Mouse (Mus musculus) limb, embryonic 10.5 days (tissue): ENCODE results near the gene Fgfr2. TPM values are rescaled to one million over a fixed set of nuclear protein-coding genes. Genes with fewer than 3 reads are reported as not detected.

Experiments
- DNase-seq: peaks from one replicate; pipeline ENCODE4 v3.0.0-alpha.2; 2017; ENCODE audit warnings: low spot score
- H3K27ac ChIP-seq: fragments of 300-500 bp; sonication (generic); 2 replicates; pipeline ENCODE4 v1.5.1; 2016; ENCODE audit warnings: mild to moderate bottlenecking
- H3K27me3 ChIP-seq: fragments of 300-500 bp; sonication (generic); 2 replicates; pipeline ENCODE4 v1.6.1; 2016; ENCODE audit warnings: low read depth, mild to moderate bottlenecking; ENCODE audit not compliant: poor library complexity, severe bottlenecking
- H3K36me3 ChIP-seq: fragments of 300-500 bp; sonication (generic); 2 replicates; pipeline ENCODE4 v1.6.1; 2016; ENCODE audit warnings: mild to moderate bottlenecking, moderate library complexity
- H3K4me1 ChIP-seq: fragments of 300-500 bp; sonication (generic); 2 replicates; pipeline ENCODE4 v1.6.1; 2016
- H3K4me3 ChIP-seq: fragments of 300-500 bp; sonication (generic); 2 replicates; pipeline ENCODE4 v1.5.1; 2016; ENCODE audit warnings: mild to moderate bottlenecking, moderate library complexity
- H3K9me3 ChIP-seq: fragments of 300-500 bp; sonication (generic); replicated peaks from 2 replicates; pipeline ENCODE4 v1.6.1; 2016; ENCODE audit warnings: mild to moderate bottlenecking
- WGBS: fragments of 180-500 bp; shearing (Covaris S2); methylation state at CpG from one replicate; pipeline ENCODE4 v1.1.7; 2016; 5-methylcytosine and 5-hydroxymethylcytosine counted together
- polyA plus RNA-seq: library from polyadenylated mRNA; unstranded; fragments of >200 nt; fragmentation: Nextera tagmentation; extraction: Ambion mirVana; gene quantifications from 2 replicates; pipeline ENCODE4 v1.2.1, GENCODE M21; 2016

Gene Fgfr2
- polyA plus RNA-seq, 1 experiment from 2014 or later = 64.4 TPM

DNA sequence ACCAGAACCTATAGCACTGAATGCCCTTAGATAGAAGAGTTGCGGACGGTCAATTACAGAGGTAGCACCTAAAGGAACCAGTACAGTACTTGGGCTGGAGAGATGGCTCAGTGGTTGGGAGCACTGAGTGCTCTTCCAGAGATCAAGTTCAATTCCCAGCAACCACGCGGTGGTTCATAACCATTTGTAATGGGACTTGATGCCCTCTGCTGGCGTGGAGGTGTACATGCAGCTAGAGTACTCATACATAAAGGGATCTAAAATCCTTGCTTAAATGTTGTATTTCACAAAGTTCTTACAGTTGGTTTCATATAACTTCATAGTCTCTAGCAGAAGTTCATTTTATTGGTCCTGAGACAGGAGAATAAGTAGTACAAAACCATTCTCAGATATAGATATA lies 10.4 kb upstream of the Fgfr2 start:
- DNase-seq = no peak
- Histone ChIP-seq H3K27ac (no peak overlapping the region), H3K9me3 (no peaks in the 10 kb centered on the region), H3K27me3 (no peaks in the 10 kb centered on the region), H3K4me1 (no peaks in the 10 kb centered on the region), H3K4me3 (no peak overlapping the region), H3K36me3 (no peaks in the 10 kb centered on the region)
- 74% methylated on average over 5 of the region's 5 CpGs for WGBS

- no peak for DNase-seq
- no peak overlapping the region for H3K4me3 ChIP-seq
- no peaks in the 10 kb centered on the region for H3K36me3 ChIP-seq
- 95% methylated on average over 5 of the region's 5 CpGs for WGBS
- no peak overlapping the region for H3K27ac ChIP-seq
- no peaks in the 10 kb centered on the region for H3K27me3 ChIP-seq
- no peaks in the 10 kb centered on the region for H3K4me1 ChIP-seq
- H3K9me3 ChIP-seq = no peaks in the 10 kb centered on the region
Observed at GRCm38 (mm10) chr7:133132702-133133101, 9.6 kb upstream of the Fgfr2 start.

DNA sequence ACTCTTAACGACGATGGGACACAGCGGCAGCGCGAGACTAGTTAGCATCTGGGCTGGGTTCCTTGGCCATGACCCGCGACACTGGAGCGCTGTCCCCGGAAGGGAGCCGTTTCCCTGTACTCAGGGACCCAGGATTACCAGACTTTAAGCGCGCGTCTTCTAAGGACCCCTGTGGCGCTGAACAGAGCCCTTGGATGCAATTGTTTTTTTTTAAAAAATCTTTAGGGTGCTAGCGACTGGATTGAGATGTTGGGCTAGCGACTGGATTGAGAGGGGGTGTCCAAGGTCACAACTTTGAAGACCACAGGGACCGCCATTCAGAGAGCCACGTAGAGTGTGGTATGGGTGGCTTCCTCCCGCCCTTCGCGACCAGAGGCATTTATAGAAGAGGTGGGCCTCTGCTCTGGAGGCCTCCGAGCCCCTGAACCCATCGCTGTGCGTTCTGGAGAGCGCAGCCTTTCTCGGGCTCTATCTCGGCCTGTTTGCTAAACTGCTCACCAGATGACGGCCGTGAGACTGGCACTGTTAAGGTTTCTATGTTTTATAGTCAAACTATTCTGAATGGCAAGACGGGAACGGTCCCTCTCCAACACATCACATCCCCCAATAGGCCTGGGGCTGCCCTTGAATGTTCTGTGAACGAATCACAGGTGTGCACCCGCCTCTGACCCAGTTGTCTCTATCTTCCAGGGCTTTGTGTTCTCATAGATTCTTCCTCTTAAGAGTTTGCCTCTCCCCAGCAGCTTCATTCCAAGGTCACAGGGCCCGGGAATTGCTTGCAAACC lies 1.7 kb upstream of the Fgfr2 start:
- peak; percentile 49 for DNase-seq
- Histone ChIP-seq H3K27me3 (peaks cover 7% of the 10 kb centered on the region; the same call in 1 of the 2 replicates), H3K27ac (peak overlapping the region; percentile 100), H3K36me3 (no peaks in the 10 kb centered on the region), H3K4me1 (peaks cover 26% of the 10 kb centered on the region), H3K4me3 (peak overlapping the region; percentile 99), H3K9me3 (no peaks in the 10 kb centered on the region)
- 2% methylated on average over 34 of the region's 34 CpGs for WGBS

GRCm38 (mm10) chr7:133123999-133124700 lies 1.0 kb upstream of the Fgfr2 start, which contains the start of gene Ctbp2:
Ctbp2 (minus strand) TSS chr7:133124354.
- Histone ChIP-seq H3K27ac (peak within 1 kb of the TSS; percentile 100), H3K4me1 (peaks cover 34% of the 10 kb centered on the region), H3K36me3 (no peaks in the 10 kb centered on the region), H3K9me3 (no peaks in the 10 kb centered on the region), H3K27me3 (peaks cover 7% of the 10 kb centered on the region; the same call in 1 of the 2 replicates), H3K4me3 (peak within 1 kb of the TSS; percentile 99)
- peak; percentile 89 for DNase-seq
- under 1% methylated on average over 56 of the region's 59 CpGs for WGBS

GRCm38 (mm10) chr7:133122379-133123243 lies 539 bp downstream of the Fgfr2 start:
- Histone ChIP-seq H3K27ac (peak overlapping the region; percentile 100), H3K9me3 (no peaks in the 10 kb centered on the region), H3K4me3 (peak overlapping the region; percentile 99), H3K27me3 (peaks cover 7% of the 10 kb centered on the region; the same call in 1 of the 2 replicates), H3K36me3 (no peaks in the 10 kb centered on the region), H3K4me1 (peaks cover 49% of the 10 kb centered on the region)
- no peak for DNase-seq
- WGBS = under 1% methylated on average over 90 of the region's 102 CpGs

GRCm38 (mm10) chr7:133121661-133122378 lies 1.3 kb downstream of the Fgfr2 start:
- H3K27me3 ChIP-seq = peaks cover 7% of the 10 kb centered on the region; the same call in 1 of the 2 replicates
- under 1% methylated on average over 84 of the region's 94 CpGs for WGBS
- peak; percentile 78 for DNase-seq
- H3K4me1 ChIP-seq = peaks cover 57% of the 10 kb centered on the region
- H3K9me3 ChIP-seq = no peaks in the 10 kb centered on the region
- H3K27ac ChIP-seq = peak overlapping the region; percentile 100
- no peaks in the 10 kb centered on the region for H3K36me3 ChIP-seq
- H3K4me3 ChIP-seq = peak overlapping the region; percentile 99

GRCm38 (mm10) chr7:133121080-133121607 lies 2.0 kb downstream of the Fgfr2 start:
- H3K27me3 ChIP-seq = peaks cover 7% of the 10 kb centered on the region; the same call in 1 of the 2 replicates
- no peaks in the 10 kb centered on the region for H3K36me3 ChIP-seq
- WGBS = 0% methylated on average over 14 of the region's 14 CpGs
- peak overlapping the region; percentile 100 for H3K27ac ChIP-seq
- H3K4me1 ChIP-seq = peaks cover 64% of the 10 kb centered on the region
- H3K4me3 ChIP-seq = peak overlapping the region; percentile 99
- no peak for DNase-seq
- H3K9me3 ChIP-seq = no peaks in the 10 kb centered on the region

GRCm38 (mm10) chr7:133120221-133120751 lies 2.9 kb downstream of the Fgfr2 start:
- Histone ChIP-seq H3K4me3 (peak overlapping the region; percentile 99), H3K27me3 (peaks cover 1% of the 10 kb centered on the region; the same call in 1 of the 2 replicates), H3K36me3 (no peaks in the 10 kb centered on the region), H3K9me3 (no peaks in the 10 kb centered on the region), H3K27ac (peak overlapping the region; percentile 100), H3K4me1 (peaks cover 69% of the 10 kb centered on the region)
- under 1% methylated on average over 15 of the region's 15 CpGs for WGBS
- peak; percentile 77 for DNase-seq

DNA sequence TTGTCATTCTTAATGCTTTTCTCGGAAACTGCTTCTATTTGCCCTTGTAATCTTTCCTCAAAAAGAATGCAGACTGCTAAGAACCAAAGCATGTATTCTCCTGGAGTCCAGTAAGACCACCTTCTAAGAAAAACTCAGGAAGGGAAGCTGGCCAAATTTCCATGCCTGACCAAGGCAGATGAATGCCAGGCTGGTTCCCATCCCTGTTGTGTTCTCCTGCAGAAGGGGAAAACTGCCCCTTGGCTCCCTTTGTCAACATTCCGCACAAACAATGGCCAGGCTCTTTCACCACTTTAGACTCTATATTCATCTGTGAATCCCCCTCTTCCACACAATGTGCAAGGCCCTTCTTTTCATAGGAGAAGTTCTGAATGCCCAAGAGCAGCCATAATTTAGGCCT lies 5.3 kb downstream of the Fgfr2 start:
- Histone ChIP-seq H3K9me3 (no peaks in the 10 kb centered on the region), H3K27me3 (no peaks in the 10 kb centered on the region), H3K4me3 (0 out of 2 replicates have a peak overlapping the region, but pooled peaks have one; percentile 2), H3K36me3 (peaks cover 12% of the 10 kb centered on the region), H3K27ac (0 out of 2 replicates have a peak overlapping the region, but pooled peaks have one; percentile 25), H3K4me1 (peaks cover 79% of the 10 kb centered on the region)
- no peak for DNase-seq
- WGBS = 56% methylated on average over 2 of the region's 2 CpGs

DNA sequence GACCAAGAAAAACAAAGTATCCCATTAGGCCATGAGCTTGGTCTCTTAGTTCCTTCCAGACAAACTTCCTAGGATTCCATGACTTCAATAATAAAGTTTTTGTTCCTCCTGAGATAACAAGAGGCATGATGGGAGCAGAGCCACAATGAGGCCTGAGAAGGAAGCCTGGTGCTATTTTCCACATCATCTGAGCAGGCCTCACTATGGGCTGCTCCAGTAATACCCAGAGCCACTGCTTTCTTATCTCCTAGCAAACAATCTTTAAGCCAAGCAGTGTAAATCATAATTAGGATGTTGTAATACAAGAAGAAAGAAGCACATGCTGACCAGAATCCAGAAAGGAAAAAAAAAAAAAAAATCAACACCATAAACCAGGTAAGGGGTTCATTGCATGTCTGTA lies 6.6 kb downstream of the Fgfr2 start:
- H3K4me1 ChIP-seq = peaks cover 91% of the 10 kb centered on the region
- H3K36me3 ChIP-seq = peaks cover 17% of the 10 kb centered on the region
- no peak overlapping the region for H3K4me3 ChIP-seq
- H3K27me3 ChIP-seq = no peaks in the 10 kb centered on the region
- DNase-seq = no peak
- no peak overlapping the region for H3K27ac ChIP-seq
- H3K9me3 ChIP-seq = no peaks in the 10 kb centered on the region

DNA sequence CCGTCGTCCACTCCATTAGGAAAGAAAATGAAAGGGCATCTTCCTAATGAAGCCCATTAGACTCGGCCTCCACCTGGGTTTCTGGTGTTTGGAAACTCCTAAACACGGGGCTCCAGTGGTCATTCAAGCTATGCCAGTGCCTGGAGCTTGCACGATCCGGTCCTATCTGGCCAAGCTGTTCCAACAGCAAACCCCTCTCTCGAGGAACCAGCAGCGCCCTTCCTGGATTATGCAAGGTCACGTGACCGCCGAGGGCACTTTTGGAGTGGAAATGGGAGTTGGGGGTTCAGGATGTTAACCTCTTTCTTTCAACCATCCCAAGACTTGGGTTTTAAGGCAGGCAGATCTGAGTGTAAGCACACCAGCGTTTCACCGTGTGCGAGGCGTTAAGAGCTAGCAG lies 7.3 kb downstream of the Fgfr2 start:
- peak overlapping the region; percentile 46; the same call in 1 of the 2 replicates for H3K27ac ChIP-seq
- H3K9me3 ChIP-seq = no peaks in the 10 kb centered on the region
- WGBS = 9% methylated on average over 15 of the region's 15 CpGs
- H3K4me3 ChIP-seq = peak overlapping the region; percentile 38
- peak; percentile 55 for DNase-seq
- H3K27me3 ChIP-seq = no peaks in the 10 kb centered on the region
- peaks cover 98% of the 10 kb centered on the region for H3K4me1 ChIP-seq
- peaks cover 17% of the 10 kb centered on the region for H3K36me3 ChIP-seq
